Mouse (Mus musculus) hematopoietic stem cell, adult 5-6 weeks (primary cell): Measurements from ENCODE around the gene Abcf2. TPM values are rescaled to one million over a fixed set of nuclear protein-coding genes. Genes with fewer than 3 reads are reported as not detected.

Experiments
- total RNA-seq: library from RNA; stranded (forward); fragments of 172-1452, 232-1000 nt; gene quantifications from 2 replicates; pipeline ENCODE4 v1.2.3, GENCODE M21; 2017

Abcf2 gene
- total RNA-seq, 1 experiment from 2014 or later: 89.8 TPM

Other genes with a start within 250 kb of the Abcf2 start
- 2.6 and 4.8 TPM in 2 replicates for gene Kcnh2, start 225.9 kb downstream of the Abcf2 start, total RNA-seq
- not detected in 2 replicates for gene Nos3, start 212.7 kb downstream of the Abcf2 start, total RNA-seq
- 3.8 and 5.6 TPM in 2 replicates for gene Atg9b, start 185.3 kb downstream of the Abcf2 start, total RNA-seq
- 8.6 and 19.1 TPM in 2 replicates for gene Abcb8, start 183.8 kb downstream of the Abcf2 start, total RNA-seq
- gene Asic3, start 164.1 kb downstream of the Abcf2 start, total RNA-seq: 0.19 TPM in 1 of 2 replicates, not detected in the other
- gene Cdk5, start 153.9 kb downstream of the Abcf2 start, total RNA-seq: 17.2 and 32.2 TPM in 2 replicates
- 24.3 and 40.5 TPM in 2 replicates for gene Slc4a2, start 153.6 kb downstream of the Abcf2 start, total RNA-seq
- gene Fastk, start 132.2 kb downstream of the Abcf2 start, total RNA-seq: 14.8 and 29.4 TPM in 2 replicates
- gene Tmub1, start 129.6 kb downstream of the Abcf2 start, total RNA-seq: 16.1 and 16.3 TPM in 2 replicates
- 32.4 and 37.8 TPM in 2 replicates for gene Agap3, start 125.3 kb downstream of the Abcf2 start, total RNA-seq
- not detected in 2 replicates for gene Gbx1, start 50.3 kb downstream of the Abcf2 start, total RNA-seq
- gene Asb10, start 36.5 kb downstream of the Abcf2 start, total RNA-seq: not detected in 2 replicates
- not detected in 2 replicates for gene 4931409K22Rik, start 20.7 kb downstream of the Abcf2 start, total RNA-seq
- 12.0 and 15.5 TPM in 2 replicates for gene Chpf2, start 9.3 kb upstream of the Abcf2 start, total RNA-seq
- 0.40 and 0.94 TPM in 2 replicates for gene Smarcd3, start 46.9 kb upstream of the Abcf2 start, total RNA-seq
- gene Nub1, start 108.1 kb upstream of the Abcf2 start, total RNA-seq: 69.7 and 75.7 TPM in 2 replicates
- gene Wdr86, start 153.3 kb upstream of the Abcf2 start, total RNA-seq: 0.30 and 1.5 TPM in 2 replicates
- 22.8 TPM in 1 of 2 replicates, not detected in the other for gene Crygn, start 180.5 kb upstream of the Abcf2 start, total RNA-seq